Mouse (Mus musculus): ENCODE measurements around the gene Gins2. TPM values are rescaled to one million over a fixed set of nuclear protein-coding genes. Genes with fewer than 3 reads are reported as not detected.

Gene Gins2
- polyA plus RNA-seq, 1 experiment from 2014 or later = 83.2 TPM

- WGBS = 49% methylated on average over 10 of the region's 10 CpGs
- Histone ChIP-seq H3K4me1 (peaks cover 95% of the 10 kb centered on the region), H3K4me3 (replicated peaks) (no peak overlapping the region), H3K27me3 (0 out of 2 replicates have a peak, but pooled peaks cover 9% of the 10 kb centered on the region), H3K27ac (peak overlapping the region; percentile 99), H3K9ac (peak overlapping the region; percentile 39; the same call in 1 of the 2 replicates), H3K4me2 (peak overlapping the region; percentile 93), H3K36me3 (replicated peaks) (no peaks in the 10 kb centered on the region), H3K9me3 (no peaks in the 10 kb centered on the region)
- ATAC-seq (ENCODE audit: low FRiP score) = 0 out of 2 replicates have a peak, but pooled peaks have one; percentile 1
Observed at GRCm38 (mm10) chr8:120531775-120532516, 57.2 kb downstream of the Gins2 start.

DNA sequence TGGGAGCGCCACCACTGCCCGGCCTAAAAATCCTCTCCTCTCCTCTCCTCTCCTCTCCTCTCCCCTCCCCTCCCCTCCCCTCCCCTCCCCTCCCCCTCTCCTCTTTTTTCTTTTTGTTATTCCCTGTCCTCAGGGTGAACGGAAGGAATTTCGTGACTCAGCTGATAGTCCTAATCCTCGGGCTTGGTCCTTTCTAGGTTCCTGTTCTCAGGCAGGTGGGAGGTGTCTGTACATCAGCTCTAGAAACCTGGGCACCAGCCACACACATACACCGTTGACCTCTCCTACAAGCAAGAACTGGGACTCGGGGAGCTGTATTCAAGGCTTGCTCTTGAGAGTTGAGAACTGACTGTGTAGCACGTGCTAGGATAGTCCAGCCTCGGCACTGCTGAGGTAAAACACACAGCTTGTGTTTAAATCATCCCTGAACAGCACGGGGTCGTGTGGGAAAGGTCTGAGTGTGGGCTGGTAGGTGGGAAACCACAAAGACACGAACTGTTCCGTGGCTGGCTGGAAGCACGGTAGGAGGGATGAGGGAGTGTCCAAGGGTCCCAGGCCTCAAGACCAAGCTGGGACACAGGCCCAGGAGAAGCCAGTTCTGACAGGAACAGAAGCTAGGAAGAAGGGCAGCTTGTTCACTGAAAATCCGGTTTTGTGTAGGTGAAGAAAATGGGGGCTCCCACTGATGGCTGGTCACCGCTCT, 58.0 kb downstream of the Gins2 start:
- ATAC-seq (ENCODE audit: low FRiP score) = no peak
- H3K27me3 ChIP-seq = 0 out of 2 replicates have a peak, but pooled peaks cover 14% of the 10 kb centered on the region
- H3K9me3 ChIP-seq = no peaks in the 10 kb centered on the region
- H3K36me3 ChIP-seq (replicated peaks) = no peaks in the 10 kb centered on the region
- peaks cover 95% of the 10 kb centered on the region for H3K4me1 ChIP-seq
- peak overlapping the region; percentile 99 for H3K27ac ChIP-seq
- H3K9ac ChIP-seq = 0 out of 2 replicates have a peak overlapping the region, but pooled peaks have one; percentile 39
- WGBS = 43% methylated on average over 16 of the region's 16 CpGs
- H3K4me2 ChIP-seq = peak overlapping the region; percentile 93
- no peak overlapping the region for H3K4me3 ChIP-seq (replicated peaks)

- H3K4me1 ChIP-seq = peaks cover 92% of the 10 kb centered on the region
- ATAC-seq (ENCODE audit: low FRiP score) = no peak
- no peaks in the 10 kb centered on the region for H3K9me3 ChIP-seq
- no peak overlapping the region for H3K4me3 ChIP-seq (replicated peaks)
- no peak overlapping the region for H3K9ac ChIP-seq
- no peak overlapping the region for H3K27ac ChIP-seq
- no peak overlapping the region for H3K4me2 ChIP-seq
- H3K36me3 ChIP-seq (replicated peaks) = no peaks in the 10 kb centered on the region
- H3K27me3 ChIP-seq = 0 out of 2 replicates have a peak, but pooled peaks cover 15% of the 10 kb centered on the region
- 64% methylated on average over 7 of the region's 7 CpGs for WGBS
Observed at GRCm38 (mm10) chr8:120529226-120529625, 59.9 kb downstream of the Gins2 start.

Small RNA genes lying within 50 kb of the gene (microRNA-seq; reads per million reads assigned to microRNA genes)
- gene Mir7687 = 1.5 reads per million

Other genes with a start within 250 kb of the Gins2 start
- 1.7 and 3.1 TPM in 2 replicates for gene 1190005I06Rik, start 58.3 kb upstream of the Gins2 start, polyA plus RNA-seq (2016; fragmentation: Nextera tagmentation; extraction: Ambion mirVana)
- gene Gm27021, start 78.8 kb upstream of the Gins2 start, polyA plus RNA-seq (2016; fragmentation: Nextera tagmentation; extraction: Ambion mirVana) = 4.3 and 4.4 TPM in 2 replicates
- gene Cox4i1, start 78.9 kb upstream of the Gins2 start, polyA plus RNA-seq (2016; fragmentation: Nextera tagmentation; extraction: Ambion mirVana) = 803 and 809 TPM in 2 replicates
- gene Emc8, start 79.3 kb upstream of the Gins2 start, polyA plus RNA-seq (2016; fragmentation: Nextera tagmentation; extraction: Ambion mirVana) = 234 and 244 TPM in 2 replicates
- gene Irf8, start 147.1 kb upstream of the Gins2 start, polyA plus RNA-seq (2016; fragmentation: Nextera tagmentation; extraction: Ambion mirVana) = 2.8 and 3.1 TPM in 2 replicates